Mouse (Mus musculus) heart, postnatal 0 days (tissue): ENCODE results near the gene Zfp418. TPM values are rescaled to one million over a fixed set of nuclear protein-coding genes. Genes with fewer than 3 reads are reported as not detected.
A peak's percentile ranks its signal among the peaks of the same experiment; 100 is the strongest.
"Not testable (repeated sequence)": the region's sequence is repeated elsewhere in the genome, so short reads cannot be mapped to it uniquely, and the experiment has no call there.

Experiments
- ATAC-seq: fragments of 200-750 bp; cut with Nextera tagmentation; 2 replicates; pipeline ENCODE4 v1.8.0; 2017; ENCODE audit warnings: low read depth, moderate number of reproducible peaks, moderate library complexity; ENCODE audit not compliant: insufficient read depth
- DNase-seq: peaks from one replicate; pipeline ENCODE4 v3.0.0-alpha.2; 2016; ENCODE audit warnings: low spot score
- H3K27ac ChIP-seq: fragments of 300-500 bp; sonication (generic); 2 replicates; pipeline ENCODE4 v1.5.1; 2014; ENCODE audit warnings: low read depth, mild to moderate bottlenecking
- H3K27me3 ChIP-seq: fragments of 300-500 bp; sonication (generic); 2 replicates; pipeline ENCODE4 v1.6.1; 2014; ENCODE audit warnings: low read length, mixed read lengths; ENCODE audit not compliant: control insufficient read depth, insufficient read depth
- H3K36me3 ChIP-seq: fragments of 300-500 bp; sonication (generic); replicated peaks from 2 replicates; pipeline ENCODE4 v1.6.1; 2014; ENCODE audit warnings: low read length, mixed read lengths; ENCODE audit not compliant: control insufficient read depth, insufficient read depth
- H3K4me1 ChIP-seq: fragments of 300-500 bp; sonication (generic); 2 replicates; pipeline ENCODE4 v1.6.1; 2014; ENCODE audit warnings: antibody characterized with exemption; ENCODE audit not compliant: control insufficient read depth, insufficient read depth
- H3K4me2 ChIP-seq: fragments of 300-500 bp; sonication (generic); 2 replicates; pipeline ENCODE4 v1.6.1; 2014; ENCODE audit warnings: low read depth, mild to moderate bottlenecking, low read length, moderate library complexity
- H3K4me3 ChIP-seq: fragments of 300-500 bp; sonication (generic); 2 replicates; pipeline ENCODE4 v1.5.1; 2014; ENCODE audit warnings: low read depth, low read length
- H3K9ac ChIP-seq: fragments of 300-500 bp; sonication (generic); replicated peaks from 2 replicates; pipeline ENCODE4 v1.6.1; 2014; ENCODE audit warnings: low read depth, low read length, mixed read lengths
- H3K9me3 ChIP-seq: fragments of 300-500 bp; sonication (generic); replicated peaks from 2 replicates; pipeline ENCODE4 v1.6.1; 2016; ENCODE audit warnings: low read length; ENCODE audit not compliant: control insufficient read depth
- CTCF ChIP-seq: IDR thresholded peaks from 2 replicates; pipeline ENCODE4 v1.5.1; 2016; ENCODE audit warnings: antibody characterized with exemption, control low read depth, low read depth
- EP300 ChIP-seq: IDR thresholded peaks from 2 replicates; pipeline ENCODE4 v1.6.1; 2016; ENCODE audit warnings: antibody characterized with exemption, low read depth
- WGBS: fragments of 180-500 bp; shearing (Covaris S2); extraction: QIAGEN DNeasy Blood & Tissue Kit; methylation state at CpG from one replicate; pipeline ENCODE4 v1.1.7; 2014; 5-methylcytosine and 5-hydroxymethylcytosine counted together
- polyA plus RNA-seq: library from polyadenylated mRNA; unstranded; fragments of >200 nt; fragmentation: Nextera tagmentation; extraction: Ambion mirVana; gene quantifications from 2 replicates; pipeline ENCODE4 v1.2.1, GENCODE M21; 2015
- total RNA-seq: library from RNA; depleted of rRNA; stranded (reverse); fragments of >200 nt; gene quantifications from 2 replicates; pipeline ENCODE4 v1.2.3, GENCODE M21; 2014; ENCODE audit warnings: low replicate concordance

Zfp418 gene
- total and polyA plus RNA-seq, 2 experiments from 2014 or later, result 0.56 TPM; not detected in 1

DNA sequence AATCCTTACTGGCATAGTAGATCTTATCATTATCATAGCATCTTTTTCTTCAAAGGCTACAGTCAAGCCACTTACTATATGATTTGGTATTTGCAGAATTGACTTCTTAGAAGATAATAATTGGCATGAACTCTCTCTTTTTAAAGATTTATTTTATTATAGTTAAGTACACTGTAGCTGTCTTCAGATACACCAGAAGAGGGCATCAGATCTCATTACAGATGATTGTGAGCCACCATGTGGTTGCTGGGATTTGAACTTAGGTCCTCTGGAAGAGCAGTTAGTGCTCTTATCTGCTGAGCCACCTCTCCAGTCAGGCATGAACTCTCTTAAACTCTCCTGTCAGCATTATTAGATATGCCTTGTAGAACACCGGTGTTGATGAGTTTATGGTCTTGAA lies 26.9 kb upstream of the Zfp418 start:
- Histone ChIP-seq H3K4me2 (no peak overlapping the region), H3K27me3 (no peaks in the 10 kb centered on the region), H3K4me3 (no peak overlapping the region), H3K36me3 (no peaks in the 10 kb centered on the region), H3K4me1 (no peaks in the 10 kb centered on the region), H3K9ac (no peak overlapping the region), H3K27ac (no peak overlapping the region), H3K9me3 (no peaks in the 10 kb centered on the region)
- WGBS, result 81% methylated on average over 1 of the region's 1 CpGs
- TF ChIP-seq EP300 (no peak), CTCF (no peak)
- DNase-seq (no peak), ATAC-seq (no peak)

DNA sequence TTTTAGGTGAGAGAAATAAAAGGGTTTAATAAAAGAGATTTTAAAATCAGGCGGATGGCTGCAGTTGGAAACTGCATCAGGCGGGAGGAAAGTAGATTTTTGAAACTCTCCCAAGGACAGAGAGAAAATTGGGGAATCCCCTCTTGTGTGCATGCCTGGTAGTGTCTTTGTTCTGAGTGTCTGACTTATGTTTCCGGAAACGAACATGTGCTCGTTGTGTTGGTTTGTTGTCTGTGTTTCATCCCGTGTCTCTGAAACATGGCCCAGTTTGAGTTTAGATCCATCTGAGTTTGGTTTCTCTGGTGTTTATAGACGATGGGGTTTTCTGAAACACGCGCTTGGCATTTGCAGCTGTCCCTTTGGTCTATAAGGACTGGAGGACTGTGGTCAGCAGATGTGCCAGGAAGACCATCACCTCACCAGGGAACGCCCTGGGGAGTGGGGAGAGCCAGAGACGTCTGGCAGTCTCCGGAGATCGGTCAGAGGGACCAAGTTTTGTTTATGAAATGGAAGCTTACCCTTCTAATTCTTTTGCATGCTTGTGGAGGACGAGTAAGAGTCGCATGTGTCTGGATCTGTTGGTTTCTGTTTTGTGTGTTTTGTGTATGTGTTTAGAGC lies 25.0 kb upstream of the Zfp418 start:
- H3K27me3 ChIP-seq, result no peaks in the 10 kb centered on the region
- H3K4me2 ChIP-seq, result no peak overlapping the region
- H3K27ac ChIP-seq, result no peak overlapping the region
- 78% methylated on average over 15 of the region's 15 CpGs for WGBS
- no peak for TF ChIP-seq EP300
- no peak for TF ChIP-seq CTCF
- H3K4me3 ChIP-seq, result no peak overlapping the region
- no peaks in the 10 kb centered on the region for H3K4me1 ChIP-seq
- no peaks in the 10 kb centered on the region for H3K36me3 ChIP-seq
- ATAC-seq, result no peak
- no peak for DNase-seq
- no peak overlapping the region for H3K9ac ChIP-seq
- H3K9me3 ChIP-seq, result no peaks in the 10 kb centered on the region

DNA sequence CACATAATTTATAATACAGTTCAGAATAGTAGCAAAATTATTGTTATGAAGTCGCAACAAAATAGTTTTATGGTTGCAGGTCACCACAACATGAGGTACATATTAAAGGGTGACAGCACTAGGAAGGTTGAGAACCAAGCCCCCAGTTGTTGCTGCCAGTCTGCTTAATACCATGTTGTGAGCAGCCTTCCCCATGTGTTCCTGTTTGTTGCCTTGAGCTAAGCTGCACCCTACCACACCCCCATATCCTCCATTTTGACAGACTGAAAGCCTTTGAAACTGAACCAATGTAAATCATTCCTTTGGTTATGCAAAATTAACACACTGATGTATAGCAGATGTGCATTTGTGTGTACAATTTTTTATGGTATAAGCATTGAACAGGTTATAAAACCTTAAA lies 14.8 kb downstream of the Zfp418 start:
- WGBS, result 89% methylated on average over 1 of the region's 1 CpGs

DNA sequence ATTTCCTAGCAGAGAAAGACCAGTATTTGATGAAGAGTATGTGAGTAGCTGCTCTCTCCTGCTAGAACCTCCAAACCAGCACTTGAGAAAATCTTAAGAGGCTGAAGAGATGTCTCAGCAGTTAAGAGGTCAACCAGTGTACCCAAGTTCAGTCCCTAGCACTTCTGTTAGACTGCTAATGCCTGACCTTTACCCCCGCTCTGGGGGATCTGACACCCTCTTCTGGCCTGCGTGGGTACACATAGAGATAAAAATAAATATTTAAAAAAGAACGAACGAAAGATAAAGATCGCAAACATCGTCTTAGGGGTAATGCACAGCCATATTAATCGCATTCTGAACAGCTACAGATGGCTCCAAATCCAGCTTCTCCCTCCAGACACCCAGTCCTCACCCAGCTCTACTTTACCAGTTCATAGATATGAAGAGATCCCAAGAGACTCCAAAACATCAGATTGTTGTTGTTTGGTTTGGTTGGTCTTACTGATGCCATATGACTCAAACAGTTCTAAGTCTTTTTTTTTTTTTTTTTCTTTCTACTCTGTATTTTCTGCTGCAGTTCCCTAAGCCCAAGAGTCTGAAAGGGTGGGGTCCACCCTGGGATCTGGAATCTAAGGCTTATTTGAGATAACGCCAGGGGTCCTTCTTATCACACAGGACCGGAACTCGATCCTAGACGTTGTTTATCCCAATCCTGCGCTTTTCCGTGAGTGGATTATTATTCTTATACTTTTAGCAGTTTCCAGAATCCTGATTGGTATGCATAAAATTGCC lies 16.5 kb downstream of the Zfp418 start:
- Histone ChIP-seq H3K9me3 (no peaks in the 10 kb centered on the region), H3K4me1 (no peaks in the 10 kb centered on the region), H3K4me2 (peak overlapping the region; percentile 62), H3K4me3 (peak overlapping the region; percentile 63), H3K27me3 (no peaks in the 10 kb centered on the region), H3K27ac (no peak overlapping the region), H3K36me3 (peaks cover 8% of the 10 kb centered on the region), H3K9ac (no peak overlapping the region)
- WGBS, result 29% methylated on average over 13 of the region's 13 CpGs
- TF ChIP-seq EP300, result no peak
- TF ChIP-seq CTCF, result no peak
- DNase-seq (no peak), ATAC-seq (no peak)

More for the DNA sequence above, 14.8 kb downstream of the Zfp418 start:
- no peak overlapping the region for H3K4me3 ChIP-seq
- H3K36me3 ChIP-seq, result peaks cover 24% of the 10 kb centered on the region
- no peak overlapping the region for H3K9ac ChIP-seq
- H3K4me1 ChIP-seq, result no peaks in the 10 kb centered on the region
- no peaks in the 10 kb centered on the region for H3K9me3 ChIP-seq
- ATAC-seq (no peak), DNase-seq (no peak)
- H3K27me3 ChIP-seq, result no peaks in the 10 kb centered on the region
- no peak for TF ChIP-seq CTCF
- TF ChIP-seq EP300, result no peak
- H3K4me2 ChIP-seq, result no peak overlapping the region
- H3K27ac ChIP-seq, result no peak overlapping the region

DNA sequence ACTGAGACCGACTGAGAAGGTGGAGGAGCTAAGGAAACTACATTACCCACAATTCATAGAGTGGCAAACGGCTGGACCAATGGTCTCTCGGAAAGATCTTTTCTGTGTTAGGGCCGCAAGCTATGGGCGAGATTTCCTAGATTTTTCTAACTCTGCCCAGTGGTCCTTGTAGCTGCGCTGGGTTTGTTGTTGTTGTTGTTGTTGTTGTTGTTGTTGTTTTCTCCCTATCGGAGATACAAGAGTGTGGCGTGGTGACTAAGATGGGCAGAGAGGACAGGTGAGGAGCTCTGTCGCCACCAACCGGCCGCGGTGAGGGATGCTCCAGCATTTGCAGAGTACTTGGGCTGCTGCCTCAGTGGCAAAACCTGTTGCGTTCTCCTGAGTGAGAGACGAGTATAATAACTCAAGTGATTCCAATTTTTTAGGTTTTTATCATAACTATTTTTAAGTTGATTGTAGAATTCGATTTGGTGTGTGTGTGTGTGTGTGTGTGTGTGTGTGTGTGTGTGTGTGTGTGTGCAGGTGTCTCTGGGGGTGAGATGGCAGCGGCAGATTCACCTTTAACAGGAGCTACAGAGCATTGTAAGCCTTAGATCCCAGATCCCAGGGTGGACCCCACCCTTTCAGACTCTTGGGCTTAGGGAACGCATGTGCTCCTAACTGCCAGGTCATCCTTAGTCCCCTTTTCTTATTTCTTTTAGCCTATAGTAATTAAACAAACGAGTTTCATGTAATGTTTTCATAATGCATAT lies 17.2 kb downstream of the Zfp418 start:
- DNase-seq (peak; percentile 55), ATAC-seq (peak; percentile 84)
- Histone ChIP-seq H3K4me3 (peak overlapping the region; percentile 63), H3K36me3 (0 out of 2 replicates have a peak, but pooled peaks cover under 1% of the 10 kb centered on the region), H3K27ac (no peak overlapping the region), H3K27me3 (no peaks in the 10 kb centered on the region), H3K4me1 (no peaks in the 10 kb centered on the region), H3K4me2 (peak overlapping the region; percentile 62), H3K9me3 (no peaks in the 10 kb centered on the region), H3K9ac (no peak overlapping the region)
- TF ChIP-seq EP300 (no peak), CTCF (peak; percentile 57)
- WGBS, result 11% methylated on average over 18 of the region's 18 CpGs

DNA sequence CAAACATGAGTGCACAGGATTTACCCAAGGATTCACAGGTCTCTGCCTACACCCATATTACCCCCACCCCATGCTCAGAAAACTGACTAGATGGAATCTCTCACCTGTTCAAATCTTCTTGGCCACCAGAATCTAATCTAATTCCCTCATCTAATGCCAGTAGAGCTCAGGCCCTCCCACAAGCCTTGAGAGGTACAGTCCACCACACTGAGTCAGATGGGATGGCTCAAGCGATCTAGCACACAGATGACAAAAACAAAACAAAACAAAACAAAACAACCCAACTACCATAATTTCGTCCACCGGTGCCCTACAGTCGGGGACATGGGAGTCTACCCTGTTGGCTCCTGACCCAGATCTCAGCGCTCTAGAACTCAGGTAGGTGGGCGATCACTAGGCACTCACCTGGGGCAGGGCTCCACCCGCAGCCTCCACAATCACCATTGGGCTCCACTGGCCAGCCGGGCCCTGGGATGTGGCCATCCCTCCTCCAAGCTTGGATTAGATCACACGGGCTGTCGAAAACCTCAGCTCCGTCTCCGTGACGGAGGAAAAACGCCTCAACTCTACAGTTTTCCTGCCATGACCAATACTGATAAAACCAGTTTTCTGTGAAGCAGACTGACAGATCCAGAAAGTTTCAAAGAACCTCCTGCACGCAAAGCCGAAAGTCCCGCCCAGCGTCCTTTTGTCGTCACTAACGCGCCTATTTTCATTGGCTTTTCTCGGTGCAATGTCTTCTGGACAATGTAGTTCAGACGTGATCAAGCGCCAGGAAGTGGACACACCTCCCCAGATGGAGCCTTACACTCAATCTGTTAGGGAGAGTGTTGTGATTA lies 38.4 kb downstream of the Zfp418 start, which contains the start of gene Zfp772:
Zfp772 (minus strand) TSS at position 686 of the 839 bp plus-strand sequence.
- H3K9me3 ChIP-seq, H3K27me3 ChIP-seq, H3K36me3 ChIP-seq, ATAC-seq, H3K27ac ChIP-seq, H3K4me1 ChIP-seq, DNase-seq: not testable (repeated sequence)
- peak within 1 kb of the TSS; percentile 54 for H3K4me3 ChIP-seq
- peak within 1 kb of the TSS; percentile 57 for H3K4me2 ChIP-seq
- under 1% methylated on average over 24 of the region's 24 CpGs for WGBS
- H3K9ac ChIP-seq, result peak within 1 kb of the TSS; percentile 45
